Mouse (Mus musculus) liver (tissue): ENCODE data around the gene Nacc1.

ENCODE experiments used
- DNase-seq: peaks from one replicate; pipeline ENCODE4 v3.0.0-alpha.2; 2020; ENCODE audit warnings: mixed read lengths

The Nacc1 gene

DNA sequence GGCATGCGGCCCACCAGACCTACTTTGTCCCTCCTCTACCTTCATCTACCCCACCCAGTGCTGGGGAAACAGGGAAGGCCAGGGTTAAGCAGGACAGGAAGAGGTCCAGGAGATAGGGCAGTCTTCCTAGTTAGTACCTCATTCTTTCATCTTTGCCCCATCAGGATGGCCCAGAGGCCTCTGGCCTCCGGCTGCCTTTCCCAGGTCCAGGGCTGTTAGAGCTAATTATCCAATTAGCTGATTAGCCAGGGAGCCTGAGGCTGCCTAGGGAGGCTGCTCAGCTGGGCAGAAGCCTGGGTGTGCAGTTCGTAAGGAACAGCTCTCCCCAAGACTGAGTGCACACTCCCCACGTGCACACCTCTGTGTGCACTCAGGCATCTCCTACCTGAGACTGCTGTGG lies 25.7 kb upstream of the Nacc1 start:
- DNase-seq = no peak

DNA sequence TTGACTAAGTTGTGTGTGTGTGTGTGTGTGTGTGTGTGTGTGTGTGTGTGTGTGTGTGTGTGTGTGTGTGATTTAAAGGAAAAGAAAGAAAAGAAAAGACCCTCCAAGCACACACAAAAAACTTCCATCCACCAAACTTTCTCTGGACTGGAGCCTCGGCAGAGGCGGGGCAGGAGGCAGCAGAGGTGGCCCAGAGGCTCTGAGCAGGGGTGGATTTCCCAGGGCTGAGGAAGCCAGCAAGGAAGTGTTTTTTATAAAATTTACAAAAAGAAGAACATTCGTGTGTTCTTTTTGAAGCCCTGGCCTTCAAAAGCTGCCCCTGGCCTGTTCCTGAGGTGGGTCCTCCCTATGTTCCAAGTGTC lies 25.1 kb upstream of the Nacc1 start:
- DNase-seq = no peak

DNA sequence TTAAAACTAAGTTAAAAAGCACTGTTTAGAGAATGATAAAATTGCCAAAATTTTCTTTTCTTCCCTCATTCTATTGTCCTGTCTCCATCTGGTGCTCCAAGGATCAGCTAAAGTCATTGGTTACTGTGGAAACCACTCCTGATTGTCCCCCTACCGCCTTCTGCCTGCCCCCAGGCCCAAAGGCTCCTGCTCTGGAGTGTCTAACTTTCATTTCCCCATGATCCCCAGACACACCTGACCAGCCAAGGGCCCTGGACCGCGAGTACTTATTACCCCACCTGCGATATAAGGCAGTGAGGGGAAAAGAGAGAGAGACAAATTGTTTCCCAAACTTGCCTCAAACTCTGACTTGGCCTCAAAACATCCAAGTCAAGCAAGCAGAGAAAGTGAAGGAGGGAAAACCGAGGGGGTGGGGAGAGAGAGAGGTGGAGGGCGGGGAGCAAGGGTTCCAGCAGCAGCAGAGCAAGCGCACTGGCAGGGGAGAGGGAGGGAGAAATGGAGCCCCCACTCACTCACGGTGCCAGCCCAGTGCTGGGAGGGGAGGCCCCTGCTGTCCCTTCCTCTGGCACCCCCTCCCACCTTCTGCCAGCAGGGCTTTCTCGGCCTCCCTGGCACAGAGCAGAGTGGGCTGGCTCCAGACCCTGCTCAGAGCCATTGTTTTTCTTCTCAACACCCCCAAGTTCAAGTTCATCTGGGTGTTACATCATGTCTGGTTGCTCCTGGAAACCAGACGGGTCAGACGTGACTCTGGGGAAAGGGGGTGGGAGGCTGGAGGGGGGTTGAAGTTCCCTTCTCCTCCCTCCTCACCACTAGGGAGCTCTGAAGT lies 24.5 kb upstream of the Nacc1 start:
- DNase-seq = no peak

DNA sequence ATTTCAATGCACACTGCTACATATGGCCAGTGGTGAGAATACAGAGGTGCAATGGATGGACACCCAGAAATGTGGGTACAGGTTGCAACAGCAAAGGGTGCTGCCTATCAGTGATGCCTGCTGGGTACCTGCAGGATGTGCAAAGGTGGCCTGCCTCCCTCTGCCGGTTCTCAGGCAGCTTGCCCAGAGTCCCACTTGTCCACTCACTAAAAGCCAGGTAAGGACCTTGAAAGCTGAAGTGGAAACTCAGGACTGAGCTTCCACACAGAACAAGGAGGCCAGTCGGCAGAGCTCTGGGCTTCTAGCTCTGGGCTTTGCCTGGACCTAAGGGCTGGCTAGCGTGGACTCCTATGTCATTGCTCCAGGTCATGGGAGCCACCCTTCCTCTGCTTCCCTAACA lies 23.6 kb upstream of the Nacc1 start:
- DNase-seq = no peak

DNA sequence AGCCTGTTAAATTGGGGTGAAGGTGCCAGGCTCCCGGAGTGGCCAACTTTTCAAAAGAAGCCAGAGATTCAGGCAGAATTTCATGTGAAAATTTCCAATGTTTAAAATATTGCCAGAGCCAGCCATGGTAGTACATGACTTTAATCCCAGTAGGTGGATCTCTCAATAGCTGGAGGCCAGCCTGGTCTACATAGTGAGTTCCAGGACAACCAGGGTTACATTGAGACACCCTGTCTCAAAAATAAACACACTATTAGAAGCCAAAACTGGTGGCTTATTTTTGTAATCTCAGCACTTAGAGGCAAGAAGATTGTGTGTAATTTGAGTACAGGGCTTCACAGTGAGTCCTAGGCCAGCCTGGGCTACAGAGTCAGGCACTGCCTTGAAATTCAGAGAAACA lies 22.3 kb upstream of the Nacc1 start:
- DNase-seq = no peak

DNA sequence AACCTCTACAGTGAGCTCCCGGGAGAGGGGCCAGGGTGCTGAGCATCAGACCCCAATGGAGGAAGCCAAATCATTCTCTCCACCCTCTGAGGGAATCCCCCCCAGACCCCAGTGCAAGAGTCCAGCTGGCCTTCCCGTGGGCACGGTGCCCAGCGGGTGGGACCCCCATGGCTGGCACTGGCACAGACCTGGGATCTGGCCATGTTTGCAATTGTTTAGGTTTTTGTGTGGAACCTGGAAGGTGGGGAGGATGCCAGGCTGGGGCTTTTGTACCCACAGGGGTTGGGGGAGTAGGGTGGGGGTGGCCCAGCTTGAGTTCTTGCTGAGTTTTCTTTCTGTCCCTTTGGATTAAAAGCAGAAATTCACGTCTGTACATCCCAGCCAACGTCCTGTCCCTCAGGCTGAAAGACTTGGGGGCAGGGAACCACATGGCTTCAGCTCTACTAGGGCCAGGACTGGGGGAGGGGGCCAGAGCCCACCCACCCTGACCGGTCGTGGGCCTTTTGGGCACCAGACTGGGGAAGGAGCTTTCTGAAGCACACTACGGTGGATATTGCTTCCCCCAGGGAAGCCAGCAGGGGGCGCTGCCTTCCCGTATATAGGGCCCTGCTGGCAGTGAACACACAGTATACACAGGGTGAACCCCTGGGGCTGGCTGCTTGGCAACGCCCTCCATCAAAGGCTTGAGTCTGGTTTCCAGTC lies 21.3 kb upstream of the Nacc1 start:
- peak; percentile 91 for DNase-seq

DNA sequence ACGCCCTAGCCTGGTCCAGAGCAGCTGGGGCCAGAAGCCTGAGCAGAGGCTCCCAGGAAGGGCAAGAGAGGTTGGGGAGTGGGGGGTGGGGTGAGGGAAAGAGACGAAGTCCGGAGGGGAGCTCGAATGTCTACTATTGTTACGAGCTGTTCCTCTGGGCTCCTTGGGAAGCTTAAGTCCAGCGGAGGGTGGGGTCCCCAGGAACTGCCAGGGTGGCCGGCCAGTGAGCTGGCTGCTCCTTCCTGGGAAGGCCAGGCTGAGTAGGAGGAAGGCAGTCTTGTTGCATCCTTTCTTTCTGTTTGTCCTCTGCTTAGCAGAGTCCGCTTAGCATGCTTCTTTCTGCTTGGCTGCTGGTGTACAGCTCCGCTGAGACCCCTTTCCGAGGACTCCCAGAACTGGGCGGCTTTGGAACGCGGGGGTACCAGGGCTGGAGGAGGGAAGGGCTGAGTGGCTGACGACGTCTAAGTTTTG lies 20.4 kb upstream of the Nacc1 start:
- DNase-seq = no peak

DNA sequence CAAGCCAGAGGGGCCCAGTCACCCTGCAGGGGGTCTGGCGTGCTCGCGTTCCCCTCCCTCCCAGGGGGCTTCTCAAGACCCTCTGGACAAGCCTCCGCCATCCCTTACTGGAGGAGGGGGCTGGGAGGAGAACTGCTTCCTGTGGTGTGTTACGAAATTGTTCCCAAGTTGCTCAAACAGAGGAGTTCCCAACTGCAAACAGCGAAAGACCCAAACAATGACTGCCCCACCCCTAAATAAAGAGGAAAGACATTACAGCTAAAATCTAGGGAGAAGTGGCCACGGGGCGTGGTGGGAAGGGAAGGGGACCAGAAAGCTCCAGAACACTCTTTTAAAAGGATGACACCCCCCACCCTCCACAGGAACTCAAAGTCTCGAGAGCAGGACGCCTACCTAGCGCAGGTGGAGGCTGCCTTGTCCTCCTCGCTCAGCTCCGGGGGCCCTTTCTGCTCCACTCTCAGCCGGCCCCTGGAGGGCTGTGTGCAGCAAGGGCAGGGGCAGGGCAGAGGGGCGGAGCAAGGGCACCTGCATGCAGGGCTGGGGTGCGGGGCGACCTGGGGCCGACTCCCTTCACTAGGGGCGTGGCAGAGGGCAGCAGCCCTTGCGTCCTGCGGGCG lies 19.7 kb upstream of the Nacc1 start:
- peak; percentile 86 for DNase-seq

DNA sequence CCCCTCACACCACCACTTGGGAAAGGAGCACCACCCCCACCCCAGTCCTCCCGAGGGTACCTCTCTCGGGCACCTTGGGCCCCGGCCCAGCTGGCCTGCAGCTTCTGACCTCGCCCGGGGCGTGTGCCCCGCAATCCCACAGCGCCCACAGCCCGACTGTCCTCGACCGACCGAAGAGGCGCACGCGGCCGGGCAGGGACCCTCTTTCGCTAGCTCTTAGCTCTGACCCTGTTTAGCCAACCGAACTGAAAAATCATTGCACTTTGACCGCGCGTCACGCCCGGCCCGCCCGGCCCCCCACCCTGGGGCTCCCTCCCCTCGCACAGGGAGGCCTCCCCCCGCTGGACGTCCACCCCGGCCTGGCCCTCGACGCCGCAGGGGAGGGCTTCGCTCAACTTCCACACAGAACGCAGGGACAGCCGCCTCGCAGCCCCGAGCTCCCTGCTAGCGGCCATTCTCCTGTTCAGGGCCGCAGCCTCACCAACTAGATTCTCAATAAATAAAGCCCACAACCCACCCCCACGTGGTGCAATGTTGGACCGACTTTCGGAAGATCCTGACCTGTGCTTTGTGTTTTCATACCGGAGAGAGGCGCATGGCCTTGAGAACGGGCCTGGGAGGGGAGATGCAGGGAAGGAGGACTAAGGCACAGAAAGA lies 19.1 kb upstream of the Nacc1 start:
- peak; percentile 62 for DNase-seq

DNA sequence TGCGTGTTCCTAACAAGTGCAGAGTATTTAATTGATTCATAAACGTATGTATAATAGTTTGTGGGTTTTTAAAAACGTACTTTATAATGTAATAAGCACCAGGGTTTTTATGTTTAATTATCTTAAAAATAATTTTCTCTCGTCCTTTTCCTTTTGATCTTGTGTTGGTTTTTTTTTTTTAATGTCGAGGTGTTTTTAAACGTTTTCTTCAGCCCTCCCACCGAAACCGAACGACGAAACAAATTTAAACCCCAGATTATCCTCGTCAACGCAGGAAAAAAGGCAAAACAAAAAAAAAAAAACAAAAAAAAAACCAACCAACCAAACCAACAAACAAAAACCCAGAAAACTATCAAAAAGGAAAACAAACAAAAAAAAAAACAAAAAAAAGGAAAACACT lies 18.3 kb upstream of the Nacc1 start:
- DNase-seq = no peak

DNA sequence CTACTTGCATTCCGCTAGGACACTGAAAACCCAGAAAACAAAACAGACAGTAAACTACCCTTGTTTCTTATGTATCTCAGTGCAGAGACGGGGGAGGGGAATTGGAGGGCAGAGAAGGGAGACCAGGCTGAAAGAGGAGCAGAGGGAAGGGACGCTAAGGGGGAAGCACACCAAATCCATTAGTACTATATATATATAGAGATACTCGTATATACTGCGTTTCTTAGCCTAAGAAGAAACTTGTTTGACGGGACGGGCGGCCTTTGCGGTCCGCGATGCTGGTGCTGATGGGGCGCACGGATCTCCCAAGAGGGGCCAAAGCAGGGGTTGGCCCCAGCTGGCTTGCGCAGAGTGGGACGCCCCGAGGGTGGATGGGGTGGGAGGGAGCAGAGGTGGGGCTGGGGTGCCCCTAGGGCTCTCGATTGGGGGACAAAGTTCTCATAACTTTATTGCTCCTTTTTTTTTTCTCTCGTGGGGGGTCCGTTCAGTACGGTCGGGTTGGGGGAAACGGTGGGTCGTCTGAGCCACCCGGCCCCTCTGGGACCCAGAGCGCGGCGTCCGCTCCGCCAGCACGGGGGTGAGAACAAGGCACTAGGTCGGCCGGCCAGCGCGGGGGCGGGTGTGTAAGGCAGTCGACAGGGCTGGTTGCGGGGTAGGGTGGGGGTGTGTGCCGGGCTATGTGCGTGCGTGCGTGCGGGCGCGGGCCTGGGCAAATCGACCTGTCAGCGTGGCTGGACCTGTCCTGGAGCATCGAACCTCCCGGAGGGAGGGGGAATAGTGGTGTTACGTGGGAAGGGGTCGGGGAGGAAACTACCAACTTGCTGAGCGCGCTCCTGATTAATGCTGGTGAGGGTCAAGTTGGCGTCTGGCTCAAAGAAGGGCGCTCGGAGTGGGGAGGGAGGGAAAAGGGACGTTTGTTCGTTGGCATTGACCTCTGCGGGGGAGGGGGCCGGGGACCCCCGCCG lies 17.5 kb upstream of the Nacc1 start:
- DNase-seq = peak; percentile 83

DNA sequence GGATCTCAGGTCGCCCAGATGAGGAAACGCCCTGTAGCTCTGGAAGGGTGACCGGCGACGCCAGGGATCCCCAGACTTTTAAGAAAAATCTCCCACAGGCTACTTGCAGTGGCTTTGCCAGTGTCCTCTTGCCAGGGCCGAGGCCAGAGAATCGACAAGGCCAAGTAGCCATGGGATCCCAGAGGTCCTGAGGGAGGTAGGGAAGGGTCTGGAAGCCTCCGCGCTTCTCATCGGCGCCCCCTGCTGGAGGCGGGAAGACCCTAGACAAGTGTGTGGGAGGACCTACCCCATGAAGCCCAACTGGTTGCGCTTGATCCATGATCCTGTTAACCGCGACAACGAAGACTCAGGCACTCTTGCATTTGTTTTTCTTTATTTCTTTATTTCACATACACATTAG lies 16.7 kb upstream of the Nacc1 start:
- DNase-seq = peak; percentile 93

DNA sequence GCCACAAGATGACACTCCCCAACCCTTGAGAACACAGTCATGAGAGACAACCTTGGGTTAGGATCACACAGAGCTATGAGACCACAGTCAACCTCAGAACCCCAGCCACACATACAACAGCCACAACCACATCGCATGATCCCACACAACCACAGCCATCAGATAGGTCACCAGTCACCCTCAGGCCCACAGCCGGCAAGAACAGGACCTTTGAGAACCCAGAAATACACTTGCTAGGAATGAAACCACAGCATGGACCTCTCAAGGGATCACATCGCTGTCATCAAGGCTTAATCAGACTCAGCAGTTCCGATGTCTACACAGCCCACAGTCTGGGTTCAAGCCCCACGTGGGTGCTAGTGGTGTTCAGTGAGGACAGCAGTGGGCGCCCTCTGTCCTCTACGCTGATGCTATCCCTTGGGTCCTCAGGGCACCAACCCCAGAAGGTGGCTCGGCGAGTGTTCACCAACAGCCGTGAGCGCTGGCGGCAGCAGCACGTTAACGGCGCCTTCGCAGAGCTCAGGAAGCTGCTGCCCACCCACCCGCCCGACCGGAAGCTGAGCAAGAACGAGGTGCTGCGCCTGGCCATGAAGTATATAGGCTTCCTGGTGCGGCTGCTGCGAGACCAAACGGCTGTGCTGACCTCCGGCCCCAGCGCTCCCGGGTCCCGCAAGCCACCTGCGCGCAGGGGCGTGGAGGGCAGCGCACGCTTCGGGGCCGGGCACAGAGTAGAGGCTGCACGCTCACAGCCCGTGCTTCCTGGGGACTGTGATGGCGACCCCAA lies 16.0 kb upstream of the Nacc1 start:
- DNase-seq = peak; percentile 72

DNA sequence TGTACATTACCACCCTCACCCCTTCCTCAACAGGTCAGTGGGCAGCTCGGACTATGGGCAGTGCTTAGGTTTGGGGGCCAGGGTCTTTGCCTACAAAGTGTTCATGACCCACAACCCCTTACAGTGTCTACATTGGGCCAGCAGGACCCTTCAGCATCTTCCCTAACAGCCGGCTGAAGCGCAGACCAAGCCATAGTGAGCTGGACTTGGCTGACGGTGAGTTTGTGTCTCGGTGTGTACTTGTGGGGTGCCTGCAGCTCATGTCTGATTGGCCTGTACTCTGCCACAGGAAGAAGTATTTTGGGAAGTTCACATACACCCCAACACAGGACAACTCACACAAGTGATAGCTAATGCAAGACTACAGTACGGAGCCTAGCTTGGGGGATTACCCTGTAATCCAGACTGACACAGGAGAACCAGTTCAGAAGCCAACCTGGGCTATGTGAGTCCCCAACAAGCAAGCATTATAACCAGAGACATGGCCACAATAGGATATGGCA lies 15.4 kb upstream of the Nacc1 start:
- DNase-seq = peak; percentile 46

DNA sequence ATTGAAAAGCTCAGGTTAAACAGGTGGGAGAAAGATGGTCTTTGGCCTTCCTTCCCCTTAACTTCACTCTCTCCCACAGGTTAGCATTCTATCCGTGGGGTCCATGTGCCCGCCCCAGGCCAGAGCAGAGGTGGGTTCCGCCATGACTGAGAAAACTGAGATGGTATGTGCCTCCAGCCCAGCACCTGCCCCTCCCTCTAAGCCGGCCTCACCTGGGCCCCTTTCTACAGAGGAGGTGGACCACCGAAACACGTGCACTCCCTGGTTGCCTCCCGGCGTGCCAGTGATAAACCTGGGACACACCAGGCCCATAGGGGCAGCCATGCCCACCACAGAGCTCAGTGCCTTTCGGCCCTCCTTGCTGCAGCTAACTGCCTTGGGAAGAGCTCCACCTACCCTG lies 14.9 kb upstream of the Nacc1 start:
- peak; percentile 70 for DNase-seq

DNA sequence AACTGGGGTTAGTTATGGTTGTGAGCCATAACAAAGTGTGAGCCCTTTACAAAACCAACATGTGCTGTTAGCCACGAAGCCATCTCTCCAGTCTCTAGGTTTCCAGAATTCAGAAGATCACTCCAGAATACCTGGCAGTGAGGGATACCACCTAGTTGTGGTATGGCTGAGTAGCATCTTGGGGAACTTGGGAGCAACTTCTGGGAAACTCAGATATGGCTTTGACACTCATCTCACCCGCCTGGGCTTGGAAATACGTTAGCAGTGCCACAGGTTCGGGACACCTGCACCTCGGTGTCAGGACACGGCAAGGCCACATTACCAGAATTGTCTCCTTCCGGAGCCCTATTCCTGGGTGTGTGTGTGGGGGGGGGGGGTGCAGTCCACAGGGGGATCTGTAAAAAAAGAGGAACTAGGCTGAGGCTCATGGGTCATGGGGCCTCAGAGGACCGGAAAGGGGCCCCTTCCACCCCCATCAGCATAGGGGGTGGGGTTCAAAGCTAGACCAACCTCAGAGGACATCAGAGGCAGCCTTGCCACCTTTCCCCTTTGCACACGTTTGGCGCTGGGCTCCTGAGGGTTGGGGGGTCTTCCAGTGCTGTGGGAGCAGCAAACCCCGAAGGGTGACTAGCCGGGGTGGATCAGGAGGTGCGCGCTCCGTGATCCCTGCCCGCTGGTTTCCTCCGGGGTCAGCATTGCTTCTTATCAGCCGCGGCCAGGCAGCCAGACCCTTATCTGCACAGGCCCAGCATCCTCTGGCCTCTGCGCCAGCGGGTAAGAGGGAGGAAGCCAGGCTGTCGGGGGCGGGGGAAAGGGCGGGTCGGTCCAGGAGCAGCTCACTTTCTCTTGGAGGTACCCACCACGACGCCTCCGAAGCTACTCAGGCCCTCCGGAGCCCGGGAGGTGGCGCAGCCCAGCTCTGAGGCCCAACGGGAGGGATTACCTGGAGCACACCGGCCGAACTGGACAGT lies 13.6 kb upstream of the Nacc1 start, which contains the start of gene Lyl1:
Lyl1 (plus strand) TSS at position 517 of the 971 bp plus-strand sequence.
- peak; percentile 99 for DNase-seq

DNA sequence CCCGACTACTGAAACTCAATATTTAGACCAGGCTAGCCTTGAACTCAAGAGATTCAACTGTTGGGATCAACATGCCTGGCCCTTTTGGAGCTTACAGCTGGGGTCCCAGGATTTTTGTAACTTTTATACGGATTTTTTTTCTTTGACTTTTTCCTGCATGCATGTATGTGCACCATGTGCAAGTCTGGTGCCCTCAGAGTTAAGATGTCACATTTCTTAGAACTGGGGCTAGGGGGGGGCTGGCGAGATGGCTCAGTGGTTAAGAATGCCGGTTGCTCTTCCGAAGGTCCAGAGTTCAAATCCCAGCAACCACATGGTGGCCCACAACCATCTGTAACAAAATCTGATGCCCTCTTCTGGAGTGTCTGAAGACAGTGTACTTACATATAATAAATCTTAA lies 12.9 kb upstream of the Nacc1 start:
- DNase-seq = no peak

DNA sequence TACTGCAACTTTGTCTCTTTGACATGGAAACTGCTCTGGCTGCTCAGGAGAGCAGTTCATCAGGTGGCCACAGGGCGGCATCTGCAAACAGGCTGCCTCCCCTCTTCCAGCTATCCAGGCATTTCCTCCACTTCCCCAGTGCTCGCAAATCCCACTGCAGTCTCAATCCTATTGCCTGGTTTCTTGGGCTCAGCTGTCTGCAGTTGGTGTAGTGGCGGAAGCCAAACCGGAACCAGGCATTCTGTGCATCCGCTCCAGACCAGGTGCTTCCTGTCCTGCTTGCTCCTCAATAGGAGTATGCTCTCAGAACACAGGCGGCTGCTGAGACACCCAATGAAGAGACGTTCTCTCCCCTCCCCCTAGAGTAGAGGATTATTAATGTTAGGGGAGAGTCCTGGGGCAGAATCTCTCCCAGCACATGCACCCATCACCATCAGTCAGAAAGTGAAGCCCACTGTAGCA lies 12.2 kb upstream of the Nacc1 start:
- DNase-seq = peak; percentile 83

DNA sequence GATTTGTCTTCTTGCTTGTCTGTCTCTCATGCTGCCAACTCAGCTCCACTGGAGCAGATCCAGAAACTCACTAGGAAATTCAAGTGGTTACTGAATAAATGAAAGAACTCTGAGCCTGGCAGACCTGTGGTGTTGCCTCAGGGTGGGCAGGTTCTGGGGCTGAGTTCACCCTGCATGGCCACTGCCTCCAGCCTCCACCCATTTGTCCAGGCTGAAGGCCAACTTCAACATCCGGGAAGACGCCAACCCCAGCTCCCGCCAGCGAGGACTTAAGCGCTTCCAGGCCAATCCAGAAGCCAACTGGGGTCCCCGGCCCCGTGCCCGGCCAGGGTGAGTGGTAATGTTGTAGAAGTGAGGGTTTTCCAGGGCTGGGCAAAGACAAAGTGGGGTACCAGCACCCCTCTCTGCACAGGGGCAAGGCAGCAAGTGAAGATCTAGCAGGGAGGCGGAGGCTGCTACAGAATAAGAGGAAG lies 11.3 kb upstream of the Nacc1 start:
- no peak for DNase-seq

DNA sequence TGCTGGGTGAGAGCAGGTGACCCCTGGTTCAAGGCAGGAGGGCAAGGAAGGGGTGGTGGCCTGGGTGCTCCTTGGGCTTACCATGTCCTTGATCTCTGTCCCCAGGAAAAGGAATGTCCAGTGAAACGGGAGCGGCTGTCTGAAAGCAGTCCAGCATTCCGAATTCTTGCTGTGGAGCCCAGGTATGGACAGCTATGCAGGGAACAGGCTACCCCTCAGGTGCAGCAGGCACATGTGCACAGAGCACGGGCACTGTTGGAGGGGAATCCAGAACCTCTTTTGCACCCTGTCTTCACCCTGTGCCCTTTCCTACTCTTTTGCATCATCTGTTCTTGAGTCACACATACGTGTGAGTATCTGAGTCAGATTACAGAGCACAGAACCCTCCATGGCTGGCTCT lies 10.6 kb upstream of the Nacc1 start:
- DNase-seq = no peak
